Mouse (Mus musculus) lung, embryonic 16.5 days (tissue): ENCODE results near the gene Tnks2. TPM values are rescaled to one million over a fixed set of nuclear protein-coding genes. Genes with fewer than 3 reads are reported as not detected.
"Not testable (repeated sequence)": the region's sequence is repeated elsewhere in the genome, so short reads cannot be mapped to it uniquely, and the experiment has no call there.

Experiments used
- ATAC-seq: fragments of 200-750 bp; cut with Nextera tagmentation; 2 replicates; pipeline ENCODE4 v1.8.0; 2017; ENCODE audit warnings: low read depth, mild to moderate bottlenecking, moderate library complexity
- H3K27ac ChIP-seq: fragments of 300-500 bp; sonication (generic); 2 replicates; pipeline ENCODE4 v1.5.1; 2014; ENCODE audit warnings: mild to moderate bottlenecking, control low read depth, low read length
- H3K27me3 ChIP-seq: fragments of 300-500 bp; sonication (generic); 2 replicates; pipeline ENCODE4 v1.6.1; 2014; ENCODE audit warnings: low read depth, low read length, mixed read lengths; ENCODE audit not compliant: control insufficient read depth, insufficient read depth
- H3K36me3 ChIP-seq: fragments of 300-500 bp; sonication (generic); 2 replicates; pipeline ENCODE4 v1.6.1; 2014; ENCODE audit warnings: low read length; ENCODE audit not compliant: control insufficient read depth, insufficient read depth
- H3K4me1 ChIP-seq: fragments of 300-500 bp; sonication (generic); replicated peaks from 2 replicates; pipeline ENCODE4 v1.6.1; 2014; ENCODE audit warnings: low read length, mixed read lengths; ENCODE audit not compliant: control insufficient read depth, insufficient read depth
- H3K4me2 ChIP-seq: fragments of 300-500 bp; sonication (generic); 2 replicates; pipeline ENCODE4 v1.6.1; 2014; ENCODE audit warnings: low read depth, low read length, control low read depth
- H3K4me3 ChIP-seq: fragments of 300-500 bp; sonication (generic); 2 replicates; pipeline ENCODE4 v1.5.1; 2014; ENCODE audit warnings: mild to moderate bottlenecking, low read length, control low read depth
- H3K9ac ChIP-seq: fragments of 300-500 bp; sonication (generic); 2 replicates; pipeline ENCODE4 v1.6.1; 2014; ENCODE audit warnings: low read length, control low read depth
- H3K9me3 ChIP-seq: fragments of 300-500 bp; sonication (generic); 2 replicates; pipeline ENCODE4 v1.6.1; 2016; ENCODE audit warnings: low read length; ENCODE audit not compliant: control insufficient read depth
- WGBS: fragments of 180-500 bp; shearing (Covaris S2); extraction: QIAGEN DNeasy Blood & Tissue Kit; methylation state at CpG from one replicate; pipeline ENCODE4 v1.1.7; 2014; 5-methylcytosine and 5-hydroxymethylcytosine counted together
- polyA plus RNA-seq: library from polyadenylated mRNA; unstranded; fragments of >200 nt; fragmentation: Nextera tagmentation; extraction: Ambion mirVana; gene quantifications from 2 replicates; pipeline ENCODE4 v1.2.1, GENCODE M21; 2015

Gene Tnks2
- polyA plus RNA-seq, 1 experiment from 2014 or later: 31.5 TPM

- ATAC-seq: no peak
These were observed 6.3 kb downstream of the Tnks2 start for GRCm38 (mm10) chr19:36840301-36840700.

DNA sequence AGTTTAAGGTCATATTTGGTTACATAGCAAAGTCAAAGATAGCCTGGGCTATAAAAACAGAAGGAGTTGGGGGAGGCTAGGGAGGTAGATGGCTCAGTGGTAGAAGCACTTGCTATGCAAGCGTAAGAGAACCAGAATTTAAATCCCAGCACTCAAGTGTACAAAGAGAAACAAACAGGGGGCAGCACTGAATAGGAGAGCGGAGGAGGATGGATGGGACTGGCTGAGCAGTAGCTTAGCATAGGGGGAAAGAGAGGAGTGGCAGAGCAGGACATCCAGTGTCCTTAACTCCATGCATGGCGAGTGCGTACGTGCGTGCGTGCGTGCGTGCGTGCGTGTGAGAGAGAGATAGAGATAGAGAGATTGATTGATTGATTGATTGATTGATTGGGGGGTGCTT is 9.8 kb downstream of the Tnks2 start:
- H3K9me3 ChIP-seq: no peaks in the 10 kb centered on the region
- H3K27me3 ChIP-seq: no peaks in the 10 kb centered on the region
- H3K27ac ChIP-seq: no peak overlapping the region
- no peak overlapping the region for H3K9ac ChIP-seq
- H3K4me2 ChIP-seq: no peak overlapping the region
- no peak overlapping the region for H3K4me3 ChIP-seq
- WGBS: 91% methylated on average over 11 of the region's 11 CpGs
- ATAC-seq: no peak
- H3K36me3 ChIP-seq: peaks cover 33% of the 10 kb centered on the region
- H3K4me1 ChIP-seq: no peaks in the 10 kb centered on the region

More at GRCm38 (mm10) chr19:36840301-36840700, 6.3 kb downstream of the Tnks2 start:
- peaks cover 8% of the 10 kb centered on the region for H3K4me1 ChIP-seq
- no peak overlapping the region for H3K9ac ChIP-seq
- H3K4me3 ChIP-seq: no peak overlapping the region
- WGBS: 89% methylated on average over 3 of the region's 3 CpGs
- no peaks in the 10 kb centered on the region for H3K9me3 ChIP-seq
- H3K27ac ChIP-seq: no peak overlapping the region
- no peaks in the 10 kb centered on the region for H3K27me3 ChIP-seq
- H3K4me2 ChIP-seq: no peak overlapping the region
- H3K36me3 ChIP-seq: peaks cover 17% of the 10 kb centered on the region

DNA sequence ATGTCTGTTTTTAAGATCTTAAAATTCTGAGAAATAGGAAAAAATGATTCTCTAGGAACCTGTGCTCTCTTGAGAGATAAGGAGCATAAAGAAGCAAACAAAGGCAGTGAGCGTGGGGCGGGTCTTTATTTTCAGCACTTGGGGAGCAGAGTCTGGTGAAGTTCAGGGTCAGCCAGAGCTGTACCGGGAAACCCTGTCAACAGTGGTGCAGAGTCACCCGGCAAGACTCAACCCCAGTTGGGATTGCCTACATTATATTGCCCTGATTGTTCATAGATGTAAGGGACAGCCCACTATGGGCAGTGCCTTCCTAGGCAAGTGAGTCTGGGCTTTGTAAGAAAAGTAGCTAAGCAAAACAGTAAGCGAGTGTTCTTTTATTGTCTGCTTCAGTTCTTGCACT is 11.9 kb downstream of the Tnks2 start:
- no peak overlapping the region for H3K4me2 ChIP-seq
- no peak overlapping the region for H3K4me3 ChIP-seq
- no peak overlapping the region for H3K9ac ChIP-seq
- H3K27me3 ChIP-seq: no peaks in the 10 kb centered on the region
- no peak for ATAC-seq
- no peaks in the 10 kb centered on the region for H3K4me1 ChIP-seq
- no peak overlapping the region for H3K27ac ChIP-seq
- 74% methylated on average over 5 of the region's 5 CpGs for WGBS
- H3K9me3 ChIP-seq: no peaks in the 10 kb centered on the region
- peaks cover 42% of the 10 kb centered on the region for H3K36me3 ChIP-seq

- H3K9me3 ChIP-seq: no peaks in the 10 kb centered on the region
- H3K4me2 ChIP-seq: no peak overlapping the region
- no peak overlapping the region for H3K4me3 ChIP-seq
- H3K27ac ChIP-seq: no peak overlapping the region
- H3K36me3 ChIP-seq: peaks cover 44% of the 10 kb centered on the region
- no peak for ATAC-seq
- 94% methylated on average over 2 of the region's 2 CpGs for WGBS
- H3K4me1 ChIP-seq: no peaks in the 10 kb centered on the region
- H3K9ac ChIP-seq: no peak overlapping the region
- no peaks in the 10 kb centered on the region for H3K27me3 ChIP-seq
These were observed 19.8 kb downstream of the Tnks2 start for GRCm38 (mm10) chr19:36853831-36854230.

GRCm38 (mm10) chr19:36857851-36858250 is 23.8 kb downstream of the Tnks2 start:
- WGBS: 84% methylated on average over 9 of the region's 9 CpGs
- H3K4me1 ChIP-seq: no peaks in the 10 kb centered on the region
- no peak overlapping the region for H3K9ac ChIP-seq
- H3K9me3 ChIP-seq: no peaks in the 10 kb centered on the region
- peaks cover 45% of the 10 kb centered on the region for H3K36me3 ChIP-seq
- H3K27me3 ChIP-seq: no peaks in the 10 kb centered on the region
- H3K27ac ChIP-seq: no peak overlapping the region
- no peak overlapping the region for H3K4me2 ChIP-seq
- no peak overlapping the region for H3K4me3 ChIP-seq
- no peak for ATAC-seq

DNA sequence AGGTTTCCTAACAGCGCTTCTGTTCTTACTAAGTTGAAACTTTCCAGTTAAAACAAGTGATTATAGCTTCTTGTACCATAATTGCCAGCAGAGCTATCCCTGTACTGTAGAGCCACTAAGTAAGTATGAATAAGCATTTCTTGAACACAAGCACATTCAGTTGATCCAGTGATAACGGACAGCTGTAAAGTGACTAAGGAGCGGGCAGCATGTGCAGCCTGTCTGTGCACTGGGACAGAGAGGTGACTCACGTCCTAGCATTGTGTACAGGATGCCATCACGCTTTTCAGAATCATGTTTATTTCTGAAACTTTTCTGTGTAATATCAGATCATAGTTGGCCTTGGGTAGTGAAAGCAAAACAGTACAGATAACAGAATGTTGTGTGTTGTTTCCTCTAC is 26.4 kb downstream of the Tnks2 start:
- Histone ChIP-seq H3K36me3 (peaks cover 50% of the 10 kb centered on the region), H3K9ac (no peak overlapping the region), H3K4me1 (no peaks in the 10 kb centered on the region), H3K27me3 (no peaks in the 10 kb centered on the region), H3K27ac (no peak overlapping the region), H3K9me3 (no peaks in the 10 kb centered on the region), H3K4me2 (no peak overlapping the region), H3K4me3 (no peak overlapping the region)
- 87% methylated on average over 5 of the region's 5 CpGs for WGBS
- no peak for ATAC-seq

DNA sequence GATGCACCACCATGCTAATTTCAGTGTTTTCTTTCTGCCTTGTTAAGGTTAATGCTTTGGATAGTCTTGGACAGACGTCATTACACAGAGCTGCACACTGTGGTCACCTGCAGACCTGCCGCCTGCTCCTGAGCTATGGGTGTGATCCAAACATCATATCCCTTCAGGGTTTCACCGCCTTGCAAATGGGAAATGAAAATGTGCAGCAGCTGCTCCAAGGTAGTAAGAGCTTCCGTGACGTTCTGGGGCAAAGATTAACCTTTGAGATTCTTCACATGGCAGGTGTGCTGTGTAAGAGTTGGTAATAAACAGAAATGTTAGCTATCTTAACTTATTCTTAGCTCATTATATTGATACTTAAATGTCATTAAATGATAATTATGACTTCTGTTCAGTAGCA is 31.9 kb downstream of the Tnks2 start:
- Histone ChIP-seq H3K4me1 (no peaks in the 10 kb centered on the region), H3K4me3 (no peak overlapping the region), H3K27me3 (no peaks in the 10 kb centered on the region), H3K27ac (no peak overlapping the region), H3K9me3 (no peaks in the 10 kb centered on the region), H3K36me3 (peaks cover 41% of the 10 kb centered on the region), H3K4me2 (no peak overlapping the region), H3K9ac (no peak overlapping the region)
- WGBS: 90% methylated on average over 5 of the region's 5 CpGs
- no peak for ATAC-seq

GRCm38 (mm10) chr19:36867416-36867815 is 33.4 kb downstream of the Tnks2 start:
- H3K4me2 ChIP-seq: no peak overlapping the region
- no peaks in the 10 kb centered on the region for H3K4me1 ChIP-seq
- peaks cover 39% of the 10 kb centered on the region for H3K36me3 ChIP-seq
- no peaks in the 10 kb centered on the region for H3K9me3 ChIP-seq
- no peak overlapping the region for H3K9ac ChIP-seq
- H3K27me3 ChIP-seq: no peaks in the 10 kb centered on the region
- no peak for ATAC-seq
- H3K27ac ChIP-seq: no peak overlapping the region
- 86% methylated on average over 8 of the region's 8 CpGs for WGBS
- H3K4me3 ChIP-seq: no peak overlapping the region

DNA sequence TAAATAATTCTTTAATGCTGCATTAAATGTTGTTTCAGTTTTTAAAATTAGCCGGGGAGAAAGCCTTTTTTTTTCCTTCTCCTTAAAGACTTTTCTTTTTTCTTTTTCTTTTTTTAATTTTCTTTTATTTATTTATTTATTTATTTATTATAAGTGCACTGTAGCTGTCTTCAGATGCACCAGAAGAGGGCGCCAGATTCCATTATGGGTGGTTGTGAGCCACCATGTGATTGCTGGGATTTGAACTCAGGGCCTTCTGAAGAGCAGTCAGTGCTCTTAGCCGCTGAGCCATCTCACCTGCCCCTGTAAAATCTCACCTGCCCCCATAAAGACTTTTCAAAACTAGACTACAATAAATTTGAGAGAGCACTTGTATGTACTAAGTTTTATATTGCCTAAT is 34.6 kb downstream of the Tnks2 start:
- not testable (repeated sequence) for H3K4me1 ChIP-seq, H3K9ac ChIP-seq, H3K27me3 ChIP-seq, H3K27ac ChIP-seq, H3K4me3 ChIP-seq, ATAC-seq, H3K4me2 ChIP-seq, H3K9me3 ChIP-seq
- WGBS: 75% methylated on average over 3 of the region's 3 CpGs
- H3K36me3 ChIP-seq: peaks cover 40% of the 10 kb centered on the region

DNA sequence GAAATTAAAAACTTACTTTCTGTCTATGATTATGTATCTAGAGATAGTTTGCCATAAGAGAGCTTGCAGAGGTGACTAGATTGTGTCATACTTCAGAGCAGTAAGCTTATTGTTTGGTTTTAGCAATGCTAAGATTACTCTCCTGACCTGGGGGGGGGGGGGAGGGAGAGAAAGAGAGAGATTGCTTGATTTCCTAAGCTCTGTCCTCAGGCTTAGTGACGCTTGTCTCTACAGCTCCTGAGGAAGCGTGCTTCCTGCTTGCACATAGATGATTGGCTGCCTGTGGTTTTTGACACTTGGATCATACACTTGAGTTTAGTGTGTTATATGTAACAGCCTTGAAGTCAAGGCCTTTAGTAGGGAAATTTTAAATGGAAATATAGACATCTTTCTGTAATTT is 40.6 kb downstream of the Tnks2 start:
- no peak for ATAC-seq
- Histone ChIP-seq H3K9me3 (no peaks in the 10 kb centered on the region), H3K4me1 (no peaks in the 10 kb centered on the region), H3K27me3 (no peaks in the 10 kb centered on the region), H3K4me3 (no peak overlapping the region), H3K27ac (no peak overlapping the region), H3K36me3 (peaks cover 42% of the 10 kb centered on the region), H3K4me2 (no peak overlapping the region), H3K9ac (no peak overlapping the region)
- WGBS: 73% methylated on average over 2 of the region's 2 CpGs
